Mouse (Mus musculus): ENCODE measurements around the gene Nuak2. TPM values are rescaled to one million over a fixed set of nuclear protein-coding genes. Genes with fewer than 3 reads are reported as not detected.

The Nuak2 gene
- 3.3 TPM for polyA plus RNA-seq (2017; shearing (Covaris generic))

DNA sequence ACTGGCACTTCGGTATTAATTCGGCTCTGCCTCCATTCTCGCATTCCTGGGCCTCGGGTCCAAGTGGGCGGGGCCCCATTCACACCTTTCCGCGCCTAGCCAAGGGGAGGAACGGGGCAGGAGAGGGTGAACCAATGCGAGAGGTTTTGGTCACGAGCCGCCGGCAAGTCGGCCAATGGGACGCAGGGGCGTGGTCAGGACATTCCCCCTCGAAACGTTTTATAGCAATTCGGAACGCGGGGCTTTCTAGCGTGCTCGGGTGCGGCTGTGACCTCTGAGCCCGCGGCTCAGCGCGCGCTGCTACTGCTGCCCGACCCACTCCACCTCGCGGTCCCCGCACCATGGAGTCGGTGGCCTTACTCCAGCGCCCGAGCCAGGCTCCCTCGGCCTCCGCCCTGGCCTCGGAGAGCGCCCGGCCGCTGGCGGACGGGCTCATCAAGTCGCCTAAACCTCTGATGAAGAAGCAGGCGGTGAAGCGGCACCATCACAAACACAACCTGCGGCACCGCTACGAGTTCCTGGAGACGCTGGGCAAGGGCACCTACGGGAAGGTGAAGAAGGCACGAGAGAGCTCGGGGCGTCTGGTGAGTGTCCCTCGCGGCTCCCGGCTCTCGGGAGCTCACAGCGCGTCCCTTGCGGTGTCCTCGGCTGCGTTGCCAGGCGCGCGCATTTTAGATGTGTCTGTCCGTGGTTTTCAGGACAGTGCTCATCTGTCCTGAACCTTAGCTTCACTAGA, at the start of gene Nuak2:
Gene Nuak2, plus strand, starts transcription at position 238 of the 736 bp plus-strand sequence.

DNA sequence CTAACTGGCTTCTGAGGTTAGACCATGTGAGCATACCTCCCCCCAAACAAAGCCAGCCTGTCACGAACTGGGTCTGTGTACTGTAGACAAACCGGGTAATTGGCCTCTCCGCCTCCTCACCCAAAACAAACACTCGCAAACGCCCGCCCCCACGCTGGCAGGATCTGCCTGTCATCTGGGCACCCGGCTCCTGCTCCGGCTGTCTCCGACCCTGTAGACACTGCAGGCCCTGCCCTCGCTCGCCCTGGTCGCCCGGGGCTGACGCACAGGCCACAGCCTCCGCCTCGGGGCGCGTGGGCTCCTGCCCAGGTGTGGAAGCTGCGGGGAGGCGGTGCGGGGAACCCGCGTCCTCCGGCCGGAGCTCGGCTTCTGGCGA, 17.5 kb upstream of the Nuak2 start, which contains the start of gene Klhdc8a:
Gene Klhdc8a, plus strand, starts transcription at position 202 of the 376 bp plus-strand sequence.

Other genes with a start within 250 kb of the Nuak2 start
- 99.6 TPM for gene Mfsd4a, start 248.1 kb upstream of the Nuak2 start, polyA plus RNA-seq (2017; shearing (Covaris generic))
- not detected for gene Cdk18, start 176.4 kb upstream of the Nuak2 start, polyA plus RNA-seq (2017; shearing (Covaris generic))
- gene Lemd1, start 124.7 kb upstream of the Nuak2 start, polyA plus RNA-seq (2017; shearing (Covaris generic)): not detected
- gene AC124108.1, start 124.7 kb upstream of the Nuak2 start, polyA plus RNA-seq (2017; shearing (Covaris generic)): not detected
- gene Gm10188, start 86.4 kb upstream of the Nuak2 start, polyA plus RNA-seq (2017; shearing (Covaris generic)): not detected
- not detected for gene Klhdc8a, start 17.5 kb upstream of the Nuak2 start, polyA plus RNA-seq (2017; shearing (Covaris generic))
- gene Tmcc2, start 75.2 kb downstream of the Nuak2 start, polyA plus RNA-seq (2017; shearing (Covaris generic)): 0.53 TPM
- gene Dstyk, start 101.4 kb downstream of the Nuak2 start, polyA plus RNA-seq (2017; shearing (Covaris generic)): 5.2 TPM
- gene Rbbp5, start 161.2 kb downstream of the Nuak2 start, polyA plus RNA-seq (2017; shearing (Covaris generic)): 82.2 TPM
- gene Tmem81, start 190.1 kb downstream of the Nuak2 start, polyA plus RNA-seq (2017; shearing (Covaris generic)): 15.1 TPM
- gene Cntn2, start 227.1 kb downstream of the Nuak2 start, polyA plus RNA-seq (2017; shearing (Covaris generic)): not detected

All from CD4-positive, CD25-positive, alpha-beta regulatory T cell, adult 9 weeks (primary cell).